Mouse (Mus musculus): ENCODE measurements at regions not wholly inside any gene's neighbourhood (a gene's known extent, or its start where the extent isn't known, plus 50 kb on each side); places are given as distances from the start of the nearest gene placed in this dataset.

- DNase-seq = no peak
These were observed 63.5 kb upstream of the Irx3 start for GRCm38 (mm10) chr8:91865361-91865760.

- DNase-seq = no peak
These were observed 61.6 kb upstream of the Irx3 start for GRCm38 (mm10) chr8:91863505-91863904.

GRCm38 (mm10) chr8:91855881-91856280 lies 54.0 kb upstream of the Irx3 start:
- DNase-seq = no peak

- DNase-seq = no peak
These were observed 52.5 kb upstream of the Irx3 start for GRCm38 (mm10) chr8:91854369-91854768.

- no peak for DNase-seq
These were observed 51.9 kb upstream of the Irx3 start for GRCm38 (mm10) chr8:91853803-91854202.

- no peak for DNase-seq
These were observed 51.5 kb upstream of the Irx3 start for GRCm38 (mm10) chr8:91853336-91853735.
